Mouse (Mus musculus): Measurements from ENCODE around the gene Nfkbiz. TPM values are rescaled to one million over a fixed set of nuclear protein-coding genes. Genes with fewer than 3 reads are reported as not detected.

The Nfkbiz gene
- total RNA-seq, 2 experiments from 2014 or later, result 2.6 to 2.8 TPM

Other genes starting within 250 kb of the Nfkbiz start
- 1 to 10 TPM; 6.1 to 6.4 TPM for gene Nxpe3, start 56.4 kb upstream of the Nfkbiz start, total RNA-seq (2021)
- 10 to 100 TPM in 1 of 2 experiments, 1 to 10 TPM in 1; 8.0 to 10.7 TPM for gene Cep97, start 96.0 kb upstream of the Nfkbiz start, total RNA-seq (2021)
- 100 to 1,000 TPM; 397 to 401 TPM for gene Rpl24, start 127.4 kb upstream of the Nfkbiz start, total RNA-seq (2021)
- 10 to 100 TPM; 30.5 to 31.6 TPM for gene Zbtb11, start 135.0 kb upstream of the Nfkbiz start, total RNA-seq (2021)
- 100 to 1,000 TPM; 140 to 144 TPM for gene Pcnp, start 190.8 kb upstream of the Nfkbiz start, total RNA-seq (2021)
- 1 to 10 TPM; 8.4 TPM for gene Trmt10c, start 198.9 kb upstream of the Nfkbiz start, total RNA-seq (2021)
- gene Senp7, start 209.4 kb upstream of the Nfkbiz start, total RNA-seq (2021), result 10 to 100 TPM; 42.7 to 46.2 TPM

Measured in left cerebral cortex, postnatal 10 days (tissue).